Comparison of ENCODE assay signal across 8 mouse cellular contexts in the genomic region with DNA sequence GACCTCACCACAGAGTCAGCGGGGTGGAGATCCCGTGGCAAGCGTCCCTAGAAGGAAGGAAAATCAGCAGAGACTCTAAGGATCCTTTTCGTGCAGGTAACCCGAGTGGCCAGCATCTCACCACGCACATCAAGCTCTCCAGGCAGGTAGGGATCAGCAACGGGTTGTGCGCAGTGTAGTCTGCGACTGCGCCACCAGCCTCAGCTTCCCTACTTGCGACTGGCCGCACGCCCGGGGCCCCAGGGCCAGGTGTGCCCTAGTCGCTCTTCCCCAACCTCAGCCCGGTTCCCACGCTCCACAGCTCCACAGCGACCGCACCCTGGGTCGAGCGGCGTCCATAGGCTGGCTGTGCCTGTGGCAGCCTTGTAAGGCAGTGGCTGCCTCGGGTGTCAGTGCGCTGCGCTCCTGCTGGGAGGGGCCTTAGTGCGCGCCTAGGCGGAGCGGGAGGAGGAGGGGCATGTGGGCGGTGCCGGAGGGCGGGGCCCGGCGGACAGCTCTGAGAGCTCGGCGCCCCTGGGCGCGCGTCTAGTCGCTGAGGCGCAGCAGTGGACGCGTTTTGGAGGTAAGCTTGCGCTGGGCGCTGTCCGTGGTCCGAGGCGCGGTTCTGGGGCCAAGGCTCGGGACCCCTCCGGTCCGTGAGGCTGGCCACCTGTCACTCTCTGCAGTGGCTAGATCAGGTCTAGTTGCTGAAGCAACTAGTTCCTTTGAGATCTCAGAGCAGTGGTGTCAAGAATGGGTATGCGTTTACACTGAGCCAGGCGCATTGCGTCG. TPM values are rescaled to one million over a fixed set of nuclear protein-coding genes. Genes with fewer than 3 reads are reported as not detected.
DNase-seq lines count a peak whose midpoint lies in the region; ATAC-seq lines count a peak whose summit lies in the region.

Tppp (plus strand) TSS at position 460 of the 771 bp plus-strand sequence.

- WGBS in intestine, embryonic 14.5 days: under 1% methylated on average over 49 of the region's 56 CpGs

- peak within 1 kb of the TSS; percentile 82 for H3K4me2 ChIP-seq in intestine, embryonic 14.5 days (ENCODE audit: low read length)

- DNase-seq in adrenal gland, adult 8-10 months: peak; percentile 92
- peak; percentile 79 for DNase-seq in embryo, embryonic 11.5 days (ENCODE audit: low read depth, low spot score)
- DNase-seq in gastrocnemius, postnatal 36 days: peak; percentile 87 to 90
- DNase-seq in intestine, embryonic 14.5 days (ENCODE audit: low spot score): peak; percentile 91
- peak; percentile 88 to 95 for DNase-seq in left cerebral cortex, postnatal 10 days (ENCODE audit: extremely low spot score in 1 of 2, low spot score in 2 of 2)
- peak; percentile 95 to 96 for DNase-seq in right cerebral cortex, postnatal 10 days (ENCODE audit: low spot score in 2 of 2)
- peak; percentile 96 for DNase-seq in urinary bladder, postnatal 14 days (ENCODE audit: low spot score)

- H3K27me3 ChIP-seq in intestine, embryonic 14.5 days (replicated peaks; ENCODE audit: control insufficient read depth, insufficient read depth, low read length): peaks cover 29% of the 10 kb centered on the region

- no peaks in the 10 kb centered on the region for H3K36me3 ChIP-seq in intestine, embryonic 14.5 days (ENCODE audit: control insufficient read depth, insufficient read depth, low read length)

- H3K27ac ChIP-seq in intestine, embryonic 14.5 days (ENCODE audit: low read depth): no peak within 1 kb of the TSS

- H3K4me1 ChIP-seq in intestine, embryonic 14.5 days (replicated peaks; ENCODE audit: control insufficient read depth, insufficient read depth, low read length): 0 out of 2 replicates have a peak, but pooled peaks cover 5% of the 10 kb centered on the region

- no peaks in the 10 kb centered on the region for H3K9me3 ChIP-seq in intestine, embryonic 14.5 days (ENCODE audit: control insufficient read depth, low read length)

- peak; percentile 95 for ATAC-seq in intestine, embryonic 14.5 days (replicated peaks; ENCODE audit: low FRiP score, low TSS enrichment, low read depth)
- peak; percentile 95 for ATAC-seq in megakaryocyte progenitor cell, adult 5-6 weeks (replicated peaks; ENCODE audit: poor library complexity)

- peak within 1 kb of the TSS; percentile 37 for H3K9ac ChIP-seq in intestine, embryonic 14.5 days (ENCODE audit: low read length)

- H3K4me3 ChIP-seq in intestine, embryonic 14.5 days (ENCODE audit: low read depth, low read length): peak within 1 kb of the TSS; percentile 48

- intact Hi-C loops in gastrocnemius, postnatal 36 days (cut with DNase I): no loop called here
- intact Hi-C loops in left cerebral cortex, postnatal 10 days (cut with DNase I): no loop called here

RNA-seq across cellular contexts. Expression of gene Tppp, which starts in this region (rescaled TPM):
- 10 to 100 TPM in 3 of 4 experiments, 1 to 10 TPM in 1; 8.2 to 16.4 (median 14.6) TPM for total RNA-seq in adrenal gland, adult 8-10 months (2022)
- 1 to 10 TPM; 4.5 to 4.7 TPM for total RNA-seq in gastrocnemius, postnatal 36 days (2021)
- 2.0 and 2.1 TPM in 2 replicates for polyA plus RNA-seq in intestine, embryonic 14.5 days (2014; fragmentation: Nextera tagmentation; extraction: Ambion mirVana)
- total RNA-seq in left cerebral cortex, postnatal 10 days (2021): 100 to 1,000 TPM; 123 to 126 TPM
- total RNA-seq in megakaryocyte progenitor cell, adult 5-6 weeks (2015): 0.17 TPM in 1 of 2 replicates, not detected in the other
- 0.04 and 0.17 TPM in 2 replicates for total RNA-seq in megakaryocyte progenitor cell, adult 5-6 weeks (2017)

Comparison
In these comparisons a context has a peak if more than half of its experiments do, and no peak if none do; other contexts are left out.
1. RNA of gene Tppp (total RNA-seq): 123 to 126 TPM in left cerebral cortex, postnatal 10 days; 8.2 to 16.4 TPM in adrenal gland, adult 8-10 months, 4.5 to 4.7 TPM in gastrocnemius, postnatal 36 days and 0.04 to 0.17 TPM in megakaryocyte progenitor cell, adult 5-6 weeks; every median in the first group is over 4 times any median in the second.
2. Peak in ATAC-seq in megakaryocyte progenitor cell, adult 5-6 weeks; RNA of the gene not detected or under 1 TPM.
3. Peak in every context shown above with its lines, with median percentiles within 50 percentile points of each other: DNase-seq.